Mouse (Mus musculus): ENCODE results near the gene Gramd1b.
A peak's percentile ranks its signal among the peaks of the same experiment; 100 is the strongest.

Gene Gramd1b

GRCm38 (mm10) chr9:40370151-40370550, 161.0 kb downstream of the Gramd1b start:
- no peak for DNase-seq (ENCODE audit: low spot score in 2 of 2)

- no peak for DNase-seq (ENCODE audit: low spot score in 2 of 2)
These were observed 164.4 kb downstream of the Gramd1b start for GRCm38 (mm10) chr9:40366795-40367194.

- no peak for DNase-seq (ENCODE audit: low spot score in 2 of 2)
These were observed 166.9 kb downstream of the Gramd1b start for GRCm38 (mm10) chr9:40364312-40364711.

GRCm38 (mm10) chr9:40361970-40362369, 169.2 kb downstream of the Gramd1b start:
- no peak for DNase-seq (ENCODE audit: low spot score in 2 of 2)

- DNase-seq (ENCODE audit: low spot score in 2 of 2) = no peak
These were observed 172.7 kb downstream of the Gramd1b start for GRCm38 (mm10) chr9:40358408-40358896.

- DNase-seq (ENCODE audit: low spot score in 2 of 2) = no peak
These were observed 174.3 kb downstream of the Gramd1b start for GRCm38 (mm10) chr9:40356768-40357446.

- DNase-seq (ENCODE audit: low spot score in 2 of 2) = no peak
These were observed 174.8 kb downstream of the Gramd1b start for GRCm38 (mm10) chr9:40356368-40356767.

GRCm38 (mm10) chr9:40355406-40355805, 175.8 kb downstream of the Gramd1b start:
- DNase-seq (ENCODE audit: low spot score in 2 of 2) = no peak

- no peak for DNase-seq (ENCODE audit: low spot score in 2 of 2)
These were observed 177.6 kb downstream of the Gramd1b start for GRCm38 (mm10) chr9:40353596-40353995.

- peak in 1 of 2 experiments; percentile 23 for DNase-seq (ENCODE audit: low spot score in 2 of 2)
These were observed 180.5 kb downstream of the Gramd1b start for GRCm38 (mm10) chr9:40350640-40351039.

GRCm38 (mm10) chr9:40350052-40350451, 181.1 kb downstream of the Gramd1b start:
- no peak for DNase-seq (ENCODE audit: low spot score in 2 of 2)

- DNase-seq (ENCODE audit: low spot score in 2 of 2) = no peak
These were observed 181.6 kb downstream of the Gramd1b start for GRCm38 (mm10) chr9:40349554-40349953.

- DNase-seq (ENCODE audit: low spot score in 2 of 2) = no peak
These were observed 182.4 kb downstream of the Gramd1b start for GRCm38 (mm10) chr9:40348714-40349233.

GRCm38 (mm10) chr9:40346232-40346984, 184.8 kb downstream of the Gramd1b start:
- DNase-seq (ENCODE audit: low spot score in 2 of 2) = no peak

GRCm38 (mm10) chr9:40345493-40346231, 185.5 kb downstream of the Gramd1b start:
- no peak for DNase-seq (ENCODE audit: low spot score in 2 of 2)

- DNase-seq (ENCODE audit: low spot score in 2 of 2) = no peak
These were observed 186.2 kb downstream of the Gramd1b start for GRCm38 (mm10) chr9:40344801-40345492.

- no peak for DNase-seq (ENCODE audit: low spot score in 2 of 2)
These were observed 187.4 kb downstream of the Gramd1b start for GRCm38 (mm10) chr9:40343828-40344227.

GRCm38 (mm10) chr9:40343053-40343652, 188.0 kb downstream of the Gramd1b start:
- DNase-seq (ENCODE audit: low spot score in 2 of 2) = no peak

- no peak for DNase-seq (ENCODE audit: low spot score in 2 of 2)
These were observed 189.1 kb downstream of the Gramd1b start for GRCm38 (mm10) chr9:40342101-40342500.

- DNase-seq (ENCODE audit: low spot score in 2 of 2) = no peak
These were observed 191.6 kb downstream of the Gramd1b start for GRCm38 (mm10) chr9:40339578-40339977.

All from spleen, postnatal 10 days (tissue).